Mouse (Mus musculus): ENCODE results near the gene Tanc2. TPM values are rescaled to one million over a fixed set of nuclear protein-coding genes. Genes with fewer than 3 reads are reported as not detected.

Gene Tanc2
- polyA plus RNA-seq, 2 experiments = 0.66 to 0.89 TPM

DNA sequence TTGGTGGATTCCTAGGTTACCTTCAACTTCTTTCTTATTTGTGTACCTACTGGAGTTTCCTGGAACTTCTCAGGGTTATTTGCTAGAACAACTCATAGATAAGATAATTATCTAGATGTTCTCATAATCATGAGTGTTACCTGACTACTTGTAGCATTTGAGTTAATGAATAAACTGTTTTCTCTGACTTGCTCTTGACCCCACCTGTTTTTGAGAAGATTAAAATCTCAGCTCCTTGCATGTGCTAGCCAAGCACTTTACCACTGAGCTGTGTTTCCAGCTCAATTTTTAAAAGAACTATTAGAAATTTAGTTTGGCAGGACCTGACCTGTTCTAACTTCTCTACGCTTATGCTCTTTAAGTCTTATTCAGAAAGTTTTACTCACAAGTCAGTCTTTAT lies 36.4 kb downstream of the Tanc2 start:
- ATAC-seq (ENCODE audit: insufficient read depth) = no peak
- Histone ChIP-seq H3K9ac (replicated peaks) (no peak overlapping the region), H3K27ac (no peak overlapping the region), H3K4me3 (ENCODE audit: insufficient read depth in 1 of 2, low read depth in 2 of 2, low read length in 2 of 2) (no peak overlapping the region), H3K36me3 (replicated peaks; ENCODE audit: control insufficient read depth, insufficient read depth, low read depth) (no peaks in the 10 kb centered on the region), H3K27me3 (ENCODE audit: control insufficient read depth, insufficient read depth, low read length) (no peaks in the 10 kb centered on the region), H3K4me2 (ENCODE audit: low read depth) (no peak overlapping the region), H3K9me3 (ENCODE audit: control insufficient read depth, low read length) (no peaks in the 10 kb centered on the region), H3K4me1 (replicated peaks; ENCODE audit: control insufficient read depth in 2 of 2, insufficient read depth in 2 of 2, low read length in 1 of 2) (no peaks in the 10 kb centered on the region)
- TF ChIP-seq EP300 (IDR thresholded peaks at IDR 0.05; ENCODE audit: low read depth) (no peak), CTCF (IDR thresholded peaks at IDR 0.05; ENCODE audit: low read depth) (no peak)
- no peak for DNase-seq (ENCODE audit: low read depth in 3 of 3, low spot score in 3 of 3)
- 67% methylated on average over 1 of the region's 1 CpGs for WGBS (ENCODE audit: insufficient replicate concordance)

DNA sequence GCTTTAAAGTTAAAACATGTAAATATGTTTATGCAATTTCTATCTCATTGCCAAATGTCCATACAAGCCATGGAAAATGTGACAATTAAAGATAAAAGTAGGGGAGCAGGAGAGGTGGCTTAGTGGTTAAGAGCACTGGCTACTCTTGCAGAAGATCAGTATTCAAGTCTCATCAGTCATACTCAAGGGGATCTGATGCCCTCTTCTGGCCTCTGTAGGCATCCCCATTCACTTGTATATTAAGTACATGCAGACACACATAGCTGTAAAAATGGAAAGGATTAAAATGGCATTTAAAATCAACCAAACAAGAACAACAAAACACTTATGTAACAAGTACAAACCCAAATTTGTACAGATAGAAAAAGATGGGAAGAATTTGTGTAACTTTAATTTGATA lies 54.2 kb downstream of the Tanc2 start:
- no peak for TF ChIP-seq EP300 (IDR thresholded peaks at IDR 0.05; ENCODE audit: low read depth)
- TF ChIP-seq CTCF (IDR thresholded peaks at IDR 0.05; ENCODE audit: low read depth) = peak; percentile 32; the same call in 1 of the 2 replicates
- no peak overlapping the region for H3K4me3 ChIP-seq (ENCODE audit: insufficient read depth in 1 of 2, low read depth in 2 of 2, low read length in 2 of 2)
- no peaks in the 10 kb centered on the region for H3K4me1 ChIP-seq (replicated peaks; ENCODE audit: control insufficient read depth in 2 of 2, insufficient read depth in 2 of 2, low read length in 1 of 2)
- H3K9me3 ChIP-seq (ENCODE audit: control insufficient read depth, low read length) = no peaks in the 10 kb centered on the region
- H3K9ac ChIP-seq (replicated peaks) = no peak overlapping the region
- no peak overlapping the region for H3K4me2 ChIP-seq (ENCODE audit: low read depth)
- DNase-seq (ENCODE audit: low read depth in 3 of 3, low spot score in 3 of 3) (peak in 2 of 3 experiments; percentile 3), ATAC-seq (ENCODE audit: insufficient read depth) (no peak)
- H3K27me3 ChIP-seq (ENCODE audit: control insufficient read depth, insufficient read depth, low read length) = no peaks in the 10 kb centered on the region
- H3K27ac ChIP-seq = no peak overlapping the region
- H3K36me3 ChIP-seq (replicated peaks; ENCODE audit: control insufficient read depth, insufficient read depth, low read depth) = no peaks in the 10 kb centered on the region

DNA sequence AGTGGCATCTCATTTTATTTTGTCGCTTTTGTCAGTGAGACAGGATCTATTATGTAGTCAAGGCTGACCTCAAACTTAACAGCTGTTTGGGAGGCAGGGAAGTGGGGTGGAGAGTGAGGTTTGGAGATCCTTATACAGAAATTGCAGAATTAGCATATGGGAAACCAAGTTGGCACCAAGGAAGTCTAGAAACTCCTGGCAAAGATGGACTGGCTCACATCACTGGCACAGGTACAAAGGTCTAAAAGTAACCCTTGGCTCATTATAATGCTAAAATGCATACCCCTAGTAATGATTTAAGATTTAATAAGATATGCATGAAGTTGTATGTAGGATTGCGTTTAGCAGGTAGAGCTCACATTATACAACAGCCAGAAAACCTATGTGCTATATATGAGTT lies 58.2 kb downstream of the Tanc2 start:
- ATAC-seq (ENCODE audit: insufficient read depth) (no peak), DNase-seq (ENCODE audit: low read depth in 3 of 3, low spot score in 3 of 3) (no peak)
- H3K4me3 ChIP-seq (ENCODE audit: insufficient read depth in 1 of 2, low read depth in 2 of 2, low read length in 2 of 2) = no peak overlapping the region
- H3K27me3 ChIP-seq (ENCODE audit: control insufficient read depth, insufficient read depth, low read length) = no peaks in the 10 kb centered on the region
- H3K4me1 ChIP-seq (replicated peaks; ENCODE audit: control insufficient read depth in 2 of 2, insufficient read depth in 2 of 2, low read length in 1 of 2) = no peaks in the 10 kb centered on the region
- TF ChIP-seq EP300 (IDR thresholded peaks at IDR 0.05; ENCODE audit: low read depth) (no peak), CTCF (IDR thresholded peaks at IDR 0.05; ENCODE audit: low read depth) (no peak)
- 76% methylated on average over 2 of the region's 2 CpGs for WGBS (ENCODE audit: insufficient replicate concordance)
- H3K27ac ChIP-seq = no peak overlapping the region
- H3K36me3 ChIP-seq (replicated peaks; ENCODE audit: control insufficient read depth, insufficient read depth, low read depth) = no peaks in the 10 kb centered on the region
- H3K9me3 ChIP-seq (ENCODE audit: control insufficient read depth, low read length) = no peaks in the 10 kb centered on the region
- no peak overlapping the region for H3K9ac ChIP-seq (replicated peaks)
- H3K4me2 ChIP-seq (ENCODE audit: low read depth) = no peak overlapping the region

DNA sequence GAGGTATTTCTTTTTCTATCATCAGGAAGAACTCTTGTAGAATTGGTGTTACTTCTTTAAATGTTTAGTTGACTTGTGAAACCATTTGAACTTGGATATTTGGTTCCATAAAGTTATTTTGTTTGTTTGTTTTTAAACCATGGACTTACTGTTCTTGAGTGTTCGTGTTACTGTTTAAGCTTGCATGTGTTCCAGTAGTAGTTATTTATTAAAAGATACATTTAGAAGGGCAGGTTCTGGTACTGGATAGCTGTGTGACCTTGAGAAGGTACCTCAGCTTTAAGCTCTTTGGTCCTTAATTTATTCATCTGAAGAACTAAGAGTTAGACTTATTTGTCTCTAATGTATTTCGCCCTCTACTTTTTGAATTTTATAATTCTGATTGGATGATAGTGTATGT lies 64.8 kb downstream of the Tanc2 start:
- 57% methylated on average over 2 of the region's 2 CpGs for WGBS (ENCODE audit: insufficient replicate concordance)
- H3K4me1 ChIP-seq (replicated peaks; ENCODE audit: control insufficient read depth in 2 of 2, insufficient read depth in 2 of 2, low read length in 1 of 2) = no peaks in the 10 kb centered on the region
- no peak for ATAC-seq (ENCODE audit: insufficient read depth)

DNA sequence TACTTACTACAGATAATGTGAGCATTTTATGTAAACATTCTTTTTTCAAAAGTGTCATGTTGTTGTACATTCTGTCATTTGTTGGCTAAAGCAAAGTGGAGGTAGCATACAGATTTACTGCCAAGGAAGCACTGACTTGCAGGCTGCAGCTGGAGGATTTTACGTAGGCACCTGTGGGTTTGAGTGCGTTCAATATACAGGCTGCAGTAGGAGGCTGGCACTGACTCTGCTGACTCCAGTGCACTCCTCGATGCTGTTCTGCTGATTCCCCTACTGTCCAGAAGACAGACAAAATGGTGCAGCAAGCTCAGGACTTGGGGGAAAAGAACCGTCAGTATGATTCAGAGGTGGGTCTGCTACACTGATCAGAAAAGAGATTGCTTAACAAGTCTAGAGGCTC lies 65.5 kb downstream of the Tanc2 start:
- 71% methylated on average over 4 of the region's 4 CpGs for WGBS (ENCODE audit: insufficient replicate concordance)
- no peaks in the 10 kb centered on the region for H3K4me1 ChIP-seq (replicated peaks; ENCODE audit: control insufficient read depth in 2 of 2, insufficient read depth in 2 of 2, low read length in 1 of 2)
- TF ChIP-seq CTCF (IDR thresholded peaks at IDR 0.05; ENCODE audit: low read depth) (no peak), EP300 (IDR thresholded peaks at IDR 0.05; ENCODE audit: low read depth) (no peak)

More for the DNA sequence above, 64.8 kb downstream of the Tanc2 start:
- Histone ChIP-seq H3K9me3 (ENCODE audit: control insufficient read depth, low read length) (no peaks in the 10 kb centered on the region), H3K36me3 (replicated peaks; ENCODE audit: control insufficient read depth, insufficient read depth, low read depth) (no peaks in the 10 kb centered on the region), H3K27me3 (ENCODE audit: control insufficient read depth, insufficient read depth, low read length) (no peaks in the 10 kb centered on the region), H3K4me3 (ENCODE audit: insufficient read depth in 1 of 2, low read depth in 2 of 2, low read length in 2 of 2) (no peak overlapping the region), H3K27ac (no peak overlapping the region), H3K9ac (replicated peaks) (no peak overlapping the region), H3K4me2 (ENCODE audit: low read depth) (no peak overlapping the region)
- no peak for DNase-seq (ENCODE audit: low read depth in 3 of 3, low spot score in 3 of 3)
- TF ChIP-seq EP300 (IDR thresholded peaks at IDR 0.05; ENCODE audit: low read depth) (no peak), CTCF (IDR thresholded peaks at IDR 0.05; ENCODE audit: low read depth) (no peak)

More for the DNA sequence above, 65.5 kb downstream of the Tanc2 start:
- H3K9ac ChIP-seq (replicated peaks) = no peak overlapping the region
- H3K27me3 ChIP-seq (ENCODE audit: control insufficient read depth, insufficient read depth, low read length) = no peaks in the 10 kb centered on the region
- DNase-seq (ENCODE audit: low read depth in 3 of 3, low spot score in 3 of 3) (no peak), ATAC-seq (ENCODE audit: insufficient read depth) (no peak)
- no peaks in the 10 kb centered on the region for H3K9me3 ChIP-seq (ENCODE audit: control insufficient read depth, low read length)
- H3K4me3 ChIP-seq (ENCODE audit: insufficient read depth in 1 of 2, low read depth in 2 of 2, low read length in 2 of 2) = no peak overlapping the region
- H3K36me3 ChIP-seq (replicated peaks; ENCODE audit: control insufficient read depth, insufficient read depth, low read depth) = no peaks in the 10 kb centered on the region
- H3K4me2 ChIP-seq (ENCODE audit: low read depth) = no peak overlapping the region
- H3K27ac ChIP-seq = no peak overlapping the region

Measured in liver, embryonic 14.5 days (tissue).